Mouse (Mus musculus) megakaryocyte, embryonic 14.5 days (primary cell): ENCODE data around the gene Pald1.

Source experiments
- FLI1 ChIP-seq: IDR thresholded peaks from 2 replicates; pipeline ENCODE4 v1.6.1; 2012; ENCODE audit warnings: low read length, inconsistent platforms, mixed read lengths
- GATA1 ChIP-seq: IDR thresholded peaks from 3 replicates; pipeline ENCODE4 v1.6.1; 2012; ENCODE audit warnings: mixed read lengths, low read length, inconsistent platforms, borderline replicate concordance

DNA sequence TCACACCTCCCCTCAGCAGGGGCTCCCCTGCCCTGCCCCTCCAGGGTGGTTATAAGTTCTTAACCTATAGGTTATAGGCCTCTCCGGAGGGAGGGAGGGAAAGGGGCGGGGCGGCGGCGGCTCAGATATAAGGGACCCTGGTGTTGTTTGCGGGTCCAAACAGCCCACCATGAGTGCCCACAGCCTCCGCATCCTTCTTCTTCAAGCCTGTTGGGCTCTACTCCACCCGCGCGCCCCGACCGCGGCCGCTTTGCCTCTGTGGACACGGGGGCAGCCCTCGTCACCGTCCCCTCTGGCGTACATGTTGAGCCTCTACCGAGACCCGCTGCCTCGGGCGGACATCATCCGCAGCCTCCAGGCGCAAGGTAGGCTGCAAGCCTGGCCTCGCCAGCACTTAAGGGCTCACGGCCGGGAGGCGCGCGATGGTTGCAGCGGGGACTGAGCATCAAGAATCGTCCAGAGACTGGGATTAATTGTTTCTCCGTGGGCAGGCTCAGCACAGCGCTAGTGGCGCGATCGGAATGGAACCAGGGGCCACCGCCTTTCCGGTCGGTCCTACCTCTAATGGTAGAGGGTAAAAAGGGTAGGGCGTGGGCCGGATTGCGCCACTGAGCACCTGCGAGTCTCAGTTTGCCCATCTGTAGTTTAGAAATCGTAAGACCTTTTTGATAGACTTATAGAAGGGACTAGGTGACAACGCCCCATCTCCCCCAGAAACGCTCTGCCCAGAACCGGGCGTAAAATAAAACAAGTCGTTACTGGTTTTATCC, 35.0 kb upstream of the Pald1 start:
- TF ChIP-seq GATA1 (no peak), FLI1 (no peak)
